Mouse (Mus musculus): Measurements from ENCODE around the gene Trappc3l. TPM values are rescaled to one million over a fixed set of nuclear protein-coding genes. Genes with fewer than 3 reads are reported as not detected.
A peak's percentile ranks its signal among the peaks of the same experiment; 100 is the strongest.

Trappc3l gene
- total RNA-seq, 2 experiments from 2014 or later = not detected

- intact Hi-C loops (cut with DNase I; ENCODE audit: low total_unique reads) = no loop called here
Measured at GRCm38 (mm10) chr10:34089517-34089916, 52.1 kb downstream of the Trappc3l start.

GRCm38 (mm10) chr10:34090481-34090880 is 53.1 kb downstream of the Trappc3l start:
- intact Hi-C loops (cut with DNase I; ENCODE audit: low total_unique reads) = no loop called here
- no peak for DNase-seq

More at GRCm38 (mm10) chr10:34089517-34089916, 52.1 kb downstream of the Trappc3l start:
- no peak for DNase-seq

- no peak for DNase-seq
- intact Hi-C loops (cut with DNase I; ENCODE audit: low total_unique reads) = no loop called here
Measured at GRCm38 (mm10) chr10:34091888-34092287, 54.5 kb downstream of the Trappc3l start.

- DNase-seq = no peak
- intact Hi-C loops (cut with DNase I; ENCODE audit: low total_unique reads) = no loop called here
Measured at GRCm38 (mm10) chr10:34095147-34095546, 57.8 kb downstream of the Trappc3l start.

GRCm38 (mm10) chr10:34095964-34096363 is 58.6 kb downstream of the Trappc3l start:
- no peak for DNase-seq
- intact Hi-C loops (cut with DNase I; ENCODE audit: low total_unique reads) = no loop called here

GRCm38 (mm10) chr10:34096418-34096883 is 59.1 kb downstream of the Trappc3l start, which contains the start of gene Calhm5:
TSS of gene Calhm5 (minus strand) at chr10:34096519.
- intact Hi-C loops (cut with DNase I; ENCODE audit: low total_unique reads) = no loop called here
- DNase-seq = peak; percentile 19

- intact Hi-C loops (cut with DNase I; ENCODE audit: low total_unique reads) = no loop called here
- no peak for DNase-seq
Measured at GRCm38 (mm10) chr10:34110863-34111465, 73.6 kb downstream of the Trappc3l start.

GRCm38 (mm10) chr10:34111964-34112738 is 74.8 kb downstream of the Trappc3l start:
- intact Hi-C loops (cut with DNase I; ENCODE audit: low total_unique reads) = no loop called here
- no peak for DNase-seq

- intact Hi-C loops (cut with DNase I; ENCODE audit: low total_unique reads) = no loop called here
- no peak for DNase-seq
Measured at GRCm38 (mm10) chr10:34117131-34117530, 79.7 kb downstream of the Trappc3l start.

GRCm38 (mm10) chr10:34117770-34118169 is 80.4 kb downstream of the Trappc3l start:
- no peak for DNase-seq
- intact Hi-C loops (cut with DNase I; ENCODE audit: low total_unique reads) = no loop called here

- DNase-seq = no peak
- intact Hi-C loops (cut with DNase I; ENCODE audit: low total_unique reads) = no loop called here
Measured at GRCm38 (mm10) chr10:34118421-34118820, 81.0 kb downstream of the Trappc3l start.

- intact Hi-C loops (cut with DNase I; ENCODE audit: low total_unique reads) = no loop called here
- peak; percentile 25 for DNase-seq
Measured at GRCm38 (mm10) chr10:34127392-34128378, 90.3 kb downstream of the Trappc3l start, which contains the start of gene Calhm6. TSS of gene Calhm6 (minus strand) at chr10:34127984.

GRCm38 (mm10) chr10:34128391-34128790 is 91.0 kb downstream of the Trappc3l start:
- DNase-seq = peak; percentile 30
- intact Hi-C loops (cut with DNase I; ENCODE audit: low total_unique reads) = no loop called here

GRCm38 (mm10) chr10:34131356-34131755 is 94.0 kb downstream of the Trappc3l start:
- intact Hi-C loops (cut with DNase I; ENCODE audit: low total_unique reads) = no loop called here

GRCm38 (mm10) chr10:34136432-34136831 is 99.0 kb downstream of the Trappc3l start:
- no peak for DNase-seq
- intact Hi-C loops (cut with DNase I; ENCODE audit: low total_unique reads) = no loop called here

More at GRCm38 (mm10) chr10:34131356-34131755, 94.0 kb downstream of the Trappc3l start:
- DNase-seq = no peak

- intact Hi-C loops (cut with DNase I; ENCODE audit: low total_unique reads) = no loop called here
- no peak for DNase-seq
Measured at GRCm38 (mm10) chr10:34138027-34138426, 100.6 kb downstream of the Trappc3l start.

GRCm38 (mm10) chr10:34139768-34140167 is 102.4 kb downstream of the Trappc3l start:
- no peak for DNase-seq
- intact Hi-C loops (cut with DNase I; ENCODE audit: low total_unique reads) = no loop called here

- intact Hi-C loops (cut with DNase I; ENCODE audit: low total_unique reads) = no loop called here
Measured at GRCm38 (mm10) chr10:34141693-34142092, 104.3 kb downstream of the Trappc3l start.

GRCm38 (mm10) chr10:34149772-34150171 is 112.4 kb downstream of the Trappc3l start:
- DNase-seq = no peak
- intact Hi-C loops (cut with DNase I; ENCODE audit: low total_unique reads) = no loop called here

More at GRCm38 (mm10) chr10:34141693-34142092, 104.3 kb downstream of the Trappc3l start:
- no peak for DNase-seq
